In the genomic region with DNA sequence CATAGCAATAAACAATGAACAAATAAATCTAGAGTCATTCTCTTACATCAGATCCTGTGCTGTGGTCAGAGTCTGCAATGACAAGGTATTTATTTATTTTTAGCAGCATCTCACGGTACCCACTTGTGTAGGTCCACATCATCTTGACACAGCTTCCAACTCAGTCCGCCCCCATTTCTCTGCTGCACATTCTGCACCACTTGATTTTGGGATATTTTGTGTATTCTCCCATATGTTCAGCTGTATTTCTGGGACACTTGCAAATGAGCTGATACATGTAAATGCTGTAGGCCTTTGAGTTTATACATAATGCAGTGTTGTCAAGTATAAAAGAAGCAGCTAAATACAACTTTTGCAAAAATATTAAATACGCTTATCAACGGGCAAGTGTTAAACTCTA, we compare ENCODE assay signal across 18 mouse cellular contexts.
A peak's percentile ranks its signal among the peaks of the same experiment; 100 is the strongest.
DNase-seq lines count a peak whose midpoint lies in the region.
"Had no signal": no experiment of that assay in that cellular context is flagged by ENCODE, and none has a peak within 500 bp of the region (broad histone marks: within the 10 kb centered on the region; RNA-seq: fewer than 3 reads in every experiment).

No protein-coding gene starts in this region.

- DNase-seq in brain, adult 2 months (ENCODE audit: low read depth, low spot score) = peak; percentile 85
- DNase-seq in frontal cortex, adult 2 months (ENCODE audit: extremely low spot score in 1 of 2, low spot score in 1 of 2) = peak; percentile 68 to 85
- peak; percentile 17 to 42 for DNase-seq in left cerebral cortex, postnatal 10 days (ENCODE audit: extremely low spot score in 1 of 2, low spot score in 2 of 2)
- peak; percentile 11 for DNase-seq in right cerebral cortex, postnatal 14 days
- no peak for DNase-seq in kidney, postnatal 25 days
- DNase-seq in cerebellum, postnatal 14 days = no peak
- DNase-seq in cerebellum, adult 11-12 months = no peak
- DNase-seq: adrenal gland, adult 8-10 months; B cell, adult 2 months; cerebellum, adult 9-10 months; gastrocnemius, postnatal 25 days; heart, postnatal 36 days; kidney, adult 2 months; kidney, postnatal 10 days; liver; lung, postnatal 36 days; spleen, adult 18-20 months; thymus, postnatal 25 days had no signal

- intact Hi-C loops in left cerebral cortex, postnatal 10 days (cut with DNase I) = no loop called here

Comparison
In these comparisons a context has a peak if more than half of its experiments do, and no peak if none do; other contexts are left out.
1. DNase-seq: peak in brain, adult 2 months (single experiment), frontal cortex, adult 2 months (2 of 2), left cerebral cortex, postnatal 10 days (2 of 2) and right cerebral cortex, postnatal 14 days (single experiment); none in kidney, postnatal 25 days (0 of 2), cerebellum, postnatal 14 days (0 of 2) and cerebellum, adult 11-12 months (single experiment).